In the genomic region with DNA sequence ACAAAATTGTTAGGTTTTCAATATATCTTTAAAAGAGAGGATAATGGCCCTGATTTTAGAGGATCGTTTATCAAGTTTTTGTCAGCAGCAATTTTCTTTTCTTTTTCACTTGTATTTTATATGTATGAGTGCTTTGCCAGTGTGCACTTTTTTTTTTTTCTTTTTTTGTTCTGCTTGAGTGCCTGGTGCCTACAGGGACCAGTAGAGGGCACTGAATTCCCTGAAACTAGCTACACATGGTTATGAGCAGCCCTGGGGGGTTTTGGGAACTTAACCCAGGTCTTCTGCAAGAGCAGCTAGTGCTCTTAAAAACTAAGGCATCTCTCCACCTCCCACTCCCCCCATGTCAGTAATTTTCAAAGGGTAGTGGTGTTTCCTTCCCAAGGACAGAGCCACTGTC, we compare ENCODE assay signal across 14 mouse cellular contexts.
A peak's percentile ranks its signal among the peaks of the same experiment; 100 is the strongest.
DNase-seq lines count a peak whose midpoint lies in the region; TF ChIP-seq lines count a peak whose summit lies in the region.
"Had no signal": no experiment of that assay in that cellular context is flagged by ENCODE, and none has a peak within 500 bp of the region (broad histone marks: within the 10 kb centered on the region; RNA-seq: fewer than 3 reads in every experiment).

No protein-coding gene starts in this region.

- TF ChIP-seq CTCF in layer of hippocampus, adult 2 months (conservative IDR thresholded peaks at IDR 0.05), result peak; percentile 66

- H3K27ac ChIP-seq in layer of hippocampus, adult 2 months, result no peak overlapping the region
- H3K27ac ChIP-seq: limb, embryonic 12.5 days had no signal

- H3K4me3 ChIP-seq in layer of hippocampus, adult 2 months, result no peak overlapping the region
- H3K4me3 ChIP-seq: limb, embryonic 12.5 days had no signal

- DNase-seq in embryo, embryonic 11 days, result peak; percentile 34
- DNase-seq in embryo, embryonic 10.5 days (ENCODE audit: low spot score), result no peak
- DNase-seq in layer of hippocampus, adult 2 months (ENCODE audit: low spot score in 2 of 2), result no peak
- no peak for DNase-seq in layer of hippocampus, adult 11-12 months (ENCODE audit: low spot score)
- peak; percentile 11 for DNase-seq in NIH3T3 (ENCODE audit: low read depth)
- DNase-seq in kidney, postnatal 14 days, result peak; percentile 36
- no peak for DNase-seq in spleen, postnatal 4 days (ENCODE audit: low spot score in 2 of 2)
- DNase-seq in neural tube, embryonic 10.5 days (ENCODE audit: extremely low spot score, low spot score), result no peak
- DNase-seq: B cell, adult 2 months; cerebellum, adult 9-11 months; heart, adult 11 months; heart, postnatal 14 days; lung, adult 2 months had no signal

Comparison
In these comparisons a context has a peak if more than half of its experiments do, and no peak if none do; other contexts are left out.
1. DNase-seq: peak in embryo, embryonic 11 days (single experiment), NIH3T3 (single experiment) and kidney, postnatal 14 days (single experiment); none in embryo, embryonic 10.5 days (single experiment), layer of hippocampus, adult 2 months (0 of 2), layer of hippocampus, adult 11-12 months (single experiment), spleen, postnatal 4 days (0 of 2) and neural tube, embryonic 10.5 days (single experiment).